Mouse (Mus musculus) embryonic fibroblast, embryonic 13.5 days (primary cell): ENCODE data around the gene Trpm5.

Experiments
- CTCF ChIP-seq: IDR thresholded peaks from 2 replicates; pipeline ENCODE4 v1.5.1; 2011; ENCODE audit warnings: mild to moderate bottlenecking, control low read depth, low read length, moderate library complexity, borderline replicate concordance; ENCODE audit not compliant: insufficient read depth
- POLR2A ChIP-seq: IDR thresholded peaks from 2 replicates; pipeline ENCODE4 v1.6.1; 2011; ENCODE audit warnings: low read depth, mild to moderate bottlenecking, control low read depth, low read length, moderate library complexity

DNA sequence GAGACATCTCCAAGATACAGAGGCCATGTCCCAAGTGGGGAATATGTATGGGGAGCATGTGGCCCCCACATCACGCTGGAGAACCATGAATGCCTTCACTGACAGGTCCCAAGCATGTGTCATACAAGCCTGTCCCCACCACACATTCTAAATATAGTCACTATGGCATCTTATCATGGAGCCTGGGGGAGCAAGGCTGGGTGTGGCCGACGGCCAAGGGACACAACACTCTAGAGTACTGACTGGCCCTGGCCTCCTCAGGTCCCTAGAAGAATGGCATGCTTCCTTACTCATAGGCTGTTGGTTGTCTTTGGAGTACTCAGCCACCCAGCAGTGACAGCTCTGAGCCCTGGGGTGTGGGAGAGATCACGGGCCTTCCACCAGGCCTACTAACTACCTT, 45.5 kb upstream of the Trpm5 start:
- no peak for TF ChIP-seq CTCF
- no peak for TF ChIP-seq POLR2A
